Mouse (Mus musculus) forelimb bud, embryonic 11.5 days (tissue): ENCODE measurements around the gene Zc3h10.

Source experiments
- DNase-seq: peaks from one replicate; pipeline ENCODE4 v3.0.0-alpha.2; 2012; ENCODE audit warnings: low read depth, low spot score

The Zc3h10 gene

DNA sequence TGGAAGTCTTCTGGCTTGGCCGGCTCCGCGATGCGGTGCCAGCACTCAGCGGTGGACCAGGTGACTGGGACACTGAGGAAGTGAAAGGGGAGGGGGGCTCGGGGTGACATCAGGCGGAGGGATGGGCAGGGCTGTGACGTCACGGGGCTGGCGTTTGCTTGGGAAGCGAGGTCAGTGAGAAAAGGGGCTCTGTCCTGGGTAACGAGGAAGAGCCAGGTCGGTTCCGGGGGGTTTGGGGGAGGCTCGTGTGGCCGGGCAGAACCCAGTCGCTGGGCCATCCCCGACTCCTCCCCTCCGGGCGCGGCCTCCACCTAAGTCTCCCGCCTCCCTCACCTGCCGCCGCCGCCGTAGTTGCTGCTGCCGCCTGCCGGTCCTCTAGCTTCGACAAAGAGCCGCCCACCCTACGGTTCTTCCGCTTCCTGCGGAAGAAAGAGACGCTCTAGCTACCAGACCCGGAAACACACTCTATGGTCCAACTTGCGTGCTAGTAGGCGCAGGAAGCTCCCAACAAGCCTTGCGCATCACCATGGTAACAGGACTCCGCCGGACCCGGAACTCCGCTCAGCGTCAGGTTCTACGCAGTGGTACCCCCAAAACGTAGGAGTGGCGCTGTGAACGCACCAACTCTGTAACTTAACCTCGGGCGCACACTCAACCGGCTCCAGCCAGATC lies at the start of gene Zc3h10:
Zc3h10 (minus strand) TSS at position 414 of the 672 bp plus-strand sequence.
- DNase-seq: peak; percentile 98

DNA sequence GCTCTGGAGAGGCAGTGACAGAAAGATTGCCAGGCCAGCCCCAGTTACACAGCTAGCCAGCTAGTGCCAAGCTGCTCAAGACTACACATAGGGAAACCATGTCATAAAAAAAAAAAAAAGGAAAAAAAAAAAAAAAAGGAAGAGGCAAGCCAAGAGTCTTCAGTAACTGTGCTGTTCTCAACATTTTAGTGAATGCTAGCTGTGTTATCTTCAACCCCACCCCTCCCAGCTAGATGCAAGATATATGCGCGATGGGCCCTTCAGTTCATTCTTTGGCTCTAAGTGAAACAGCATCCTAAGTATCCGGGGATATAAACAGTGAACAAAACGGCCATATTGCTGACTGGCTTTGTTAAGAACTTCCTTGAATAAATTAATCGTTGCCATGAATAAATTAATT lies 45.2 kb upstream of the Zc3h10 start:
- no peak for DNase-seq

DNA sequence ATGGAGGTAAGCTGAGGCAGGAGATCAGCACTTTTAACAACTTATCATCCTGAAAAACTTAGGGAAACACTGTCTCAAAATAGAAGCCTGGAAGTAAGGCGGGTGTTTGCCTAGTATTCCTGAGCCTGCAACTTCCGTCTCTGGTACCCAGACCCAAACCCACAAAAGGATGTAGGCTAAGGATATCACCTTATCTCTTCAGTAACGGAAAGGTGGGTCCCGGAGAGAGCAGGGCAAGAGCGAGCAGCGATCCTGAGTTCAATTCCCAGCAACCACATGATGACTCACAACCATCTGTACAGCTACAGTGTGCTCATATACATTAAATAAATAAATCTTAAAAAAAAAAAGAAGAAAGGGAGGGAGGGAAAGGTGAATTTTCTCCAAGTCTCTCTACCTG lies 43.9 kb upstream of the Zc3h10 start:
- DNase-seq: no peak

DNA sequence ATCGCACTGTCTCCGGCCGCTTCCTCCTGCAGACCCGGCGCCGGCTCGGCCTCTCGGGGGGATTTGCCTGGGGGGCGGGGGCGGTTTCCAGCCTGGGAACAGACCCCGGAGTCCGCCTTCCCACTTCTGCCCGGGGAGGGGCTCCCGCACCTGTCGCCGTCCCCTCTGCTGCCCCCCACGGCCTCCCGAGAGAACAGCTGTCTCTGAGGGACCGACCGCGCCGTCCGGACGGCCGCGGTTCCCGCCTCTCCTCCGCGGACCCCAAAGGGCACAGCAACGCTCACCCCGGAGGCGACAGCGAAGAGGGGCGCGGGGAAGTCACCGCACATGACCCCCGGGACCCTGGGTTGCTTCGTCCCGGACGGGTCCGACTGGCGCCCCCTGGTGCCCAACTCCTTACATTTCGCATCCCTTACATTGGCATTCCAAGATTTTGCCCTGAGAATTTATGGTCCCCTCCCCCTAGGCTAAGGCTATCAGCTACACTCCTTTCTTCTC lies 42.7 kb upstream of the Zc3h10 start:
- DNase-seq: peak; percentile 74

DNA sequence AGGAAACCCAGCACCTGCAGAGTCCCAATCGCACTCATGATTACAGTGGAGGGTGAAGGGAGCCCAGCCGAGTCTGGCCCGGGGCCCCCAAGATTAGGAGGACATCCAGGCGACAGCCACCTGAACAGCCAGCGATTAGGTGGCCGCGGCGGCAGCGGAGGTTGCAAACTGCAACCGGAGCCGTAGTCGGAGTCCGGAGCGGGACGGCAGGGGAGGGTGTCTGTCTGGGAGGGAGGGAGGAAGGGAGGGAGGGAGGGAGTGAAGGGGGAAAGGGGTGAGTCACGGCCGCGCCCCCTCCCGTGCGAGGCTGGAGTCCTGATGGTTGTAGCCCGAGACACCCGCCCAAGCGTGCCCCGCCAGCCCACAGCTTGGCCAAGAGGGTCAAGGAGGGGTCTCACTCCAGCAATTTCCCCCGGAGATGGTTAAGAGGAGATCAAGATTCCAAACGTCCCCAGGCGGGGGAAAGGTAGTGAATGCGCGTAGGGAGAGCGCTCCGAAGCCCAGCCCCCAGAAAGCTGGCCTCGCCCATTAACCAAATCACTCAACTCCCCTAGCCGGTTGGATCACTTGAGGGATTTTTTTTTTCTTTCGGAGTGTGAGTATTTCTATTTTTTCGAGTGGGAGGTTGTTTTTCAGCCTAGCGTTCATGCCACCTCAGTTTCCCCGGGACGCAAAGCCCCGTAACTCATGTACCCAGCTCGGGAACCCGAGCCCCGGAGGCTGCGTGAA lies 42.1 kb upstream of the Zc3h10 start, which contains the start of gene Erbb3:
Erbb3 (minus strand) TSS at position 189 of the 729 bp plus-strand sequence.
- DNase-seq: peak; percentile 56

DNA sequence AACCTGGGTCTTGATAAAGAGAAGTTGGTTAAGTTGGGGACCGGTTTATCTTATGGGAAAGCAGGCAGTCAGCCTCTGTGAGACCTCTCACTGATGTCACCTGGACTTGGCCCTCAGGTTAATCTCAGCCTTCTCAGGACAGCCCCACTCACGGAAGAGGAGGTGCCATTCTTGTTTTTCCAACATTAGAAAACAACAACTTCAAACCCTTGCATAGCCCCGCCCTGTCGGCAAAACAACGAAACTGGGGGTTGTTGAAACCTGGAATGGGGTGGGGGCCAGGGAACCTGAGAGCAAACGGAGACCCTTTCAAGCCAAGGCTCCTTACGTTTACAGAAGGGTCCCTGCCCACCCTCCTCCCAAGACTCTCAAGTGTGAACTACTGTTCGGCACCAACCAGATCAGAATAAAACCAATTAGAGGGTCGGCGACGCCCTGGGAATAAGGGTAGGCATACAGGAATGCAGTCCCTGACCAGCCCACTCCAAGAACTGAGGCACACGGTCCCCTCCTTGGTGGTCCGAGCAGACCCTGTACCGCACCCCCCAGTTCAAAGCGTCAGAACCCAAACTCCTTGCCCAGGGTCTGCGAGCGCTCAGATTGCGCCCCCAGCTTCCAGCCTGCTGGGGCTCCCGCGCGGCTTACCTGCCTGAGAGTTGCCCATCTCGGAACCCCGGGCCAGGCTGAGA lies 41.3 kb upstream of the Zc3h10 start:
- DNase-seq: no peak

DNA sequence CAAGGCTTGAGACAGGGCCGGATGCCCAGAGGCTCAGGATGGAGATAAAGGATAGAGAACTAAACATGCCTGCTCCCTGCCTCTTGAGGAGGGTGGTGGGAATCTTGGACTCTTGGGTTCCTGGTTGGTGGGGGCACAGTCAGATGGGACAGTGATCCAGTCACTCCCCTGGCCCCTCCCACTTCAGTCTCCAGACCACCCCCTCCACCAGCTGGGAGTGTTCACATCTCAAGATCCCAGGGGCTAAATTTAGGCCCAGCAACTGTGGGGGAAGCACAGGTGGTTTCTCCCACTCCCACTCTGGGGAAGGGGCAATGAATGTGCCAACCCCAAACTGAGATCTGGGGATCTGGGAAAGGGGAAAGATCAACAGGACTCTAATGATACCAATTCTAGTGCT lies 40.6 kb upstream of the Zc3h10 start:
- no peak for DNase-seq

DNA sequence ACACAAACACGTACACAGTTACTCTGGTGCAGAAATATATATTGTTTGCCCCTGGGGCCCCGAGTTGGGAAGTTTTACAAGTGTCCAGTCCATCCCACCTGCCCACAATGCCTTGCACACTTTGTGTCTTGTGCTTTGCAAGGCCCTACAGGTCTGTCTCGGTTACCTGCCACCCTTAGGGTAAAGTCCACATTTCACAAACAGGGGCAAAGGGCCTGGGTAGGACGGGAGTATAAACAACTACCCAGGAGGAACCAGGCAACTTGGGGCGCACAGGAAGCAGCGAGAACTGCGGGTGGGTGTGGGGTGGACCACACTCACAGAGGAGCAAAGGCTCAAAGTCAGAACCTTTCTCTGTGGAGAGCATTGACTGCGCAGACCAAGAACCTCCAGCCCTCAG lies 40.1 kb upstream of the Zc3h10 start:
- DNase-seq: no peak

DNA sequence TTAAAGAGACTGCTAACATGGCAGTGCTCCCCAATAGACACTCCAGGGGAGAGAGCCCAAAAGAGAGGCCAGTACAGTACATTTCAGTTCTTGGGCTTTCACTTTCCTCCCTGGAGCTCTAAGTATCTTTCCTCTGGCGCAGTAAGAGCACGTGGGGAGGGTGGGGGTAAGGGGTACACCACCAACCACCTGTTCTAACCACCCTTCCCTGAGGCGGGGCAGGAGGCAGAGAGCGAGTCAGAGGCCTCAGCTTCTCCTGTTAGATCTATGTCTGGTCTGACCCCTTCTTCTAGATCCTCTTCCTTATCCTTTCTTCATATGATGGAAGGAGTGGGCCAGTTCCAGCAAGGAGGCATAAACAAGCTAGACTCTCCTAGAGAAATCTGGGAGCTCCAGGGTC lies 39.5 kb upstream of the Zc3h10 start:
- DNase-seq: no peak

DNA sequence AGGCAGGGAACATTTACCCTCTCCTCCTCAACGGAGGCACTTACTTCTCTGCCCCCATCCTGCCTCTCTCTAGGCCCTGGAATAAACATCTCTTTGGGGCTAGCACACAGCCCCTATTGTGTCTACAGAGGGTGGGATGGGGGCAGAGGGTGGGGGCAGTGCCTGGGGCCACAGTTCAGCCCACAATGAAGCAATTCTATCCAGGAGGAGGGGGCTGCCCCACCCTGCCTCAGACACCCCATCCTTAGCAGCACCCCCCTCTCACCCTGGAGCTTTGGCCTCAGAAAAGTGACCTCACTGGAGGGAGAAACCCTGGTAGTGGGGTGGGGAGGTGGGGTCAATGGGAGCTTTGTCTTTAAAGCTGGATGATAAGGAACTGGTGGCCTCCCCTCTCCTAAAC lies 39.0 kb upstream of the Zc3h10 start:
- DNase-seq: no peak

DNA sequence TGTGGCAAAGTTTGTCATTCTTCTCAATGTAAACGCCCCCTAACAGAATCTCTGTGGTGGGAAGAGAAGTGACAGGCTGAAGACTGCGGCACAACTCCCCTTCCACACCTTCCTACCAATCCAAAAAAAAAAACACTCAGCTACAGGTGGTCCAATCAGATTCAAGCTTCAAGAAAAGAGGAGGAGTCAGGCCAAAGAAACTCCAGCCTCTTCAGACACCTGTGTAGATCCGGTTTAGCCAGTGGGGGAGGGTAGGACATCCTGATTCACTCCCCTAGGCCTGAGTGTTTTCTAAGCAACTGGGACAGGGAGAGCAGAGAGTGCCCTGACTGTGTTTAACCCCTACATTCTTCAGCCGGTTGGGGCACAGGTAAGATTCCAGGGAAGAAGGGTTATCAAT lies 36.8 kb upstream of the Zc3h10 start:
- DNase-seq: peak; percentile 56

DNA sequence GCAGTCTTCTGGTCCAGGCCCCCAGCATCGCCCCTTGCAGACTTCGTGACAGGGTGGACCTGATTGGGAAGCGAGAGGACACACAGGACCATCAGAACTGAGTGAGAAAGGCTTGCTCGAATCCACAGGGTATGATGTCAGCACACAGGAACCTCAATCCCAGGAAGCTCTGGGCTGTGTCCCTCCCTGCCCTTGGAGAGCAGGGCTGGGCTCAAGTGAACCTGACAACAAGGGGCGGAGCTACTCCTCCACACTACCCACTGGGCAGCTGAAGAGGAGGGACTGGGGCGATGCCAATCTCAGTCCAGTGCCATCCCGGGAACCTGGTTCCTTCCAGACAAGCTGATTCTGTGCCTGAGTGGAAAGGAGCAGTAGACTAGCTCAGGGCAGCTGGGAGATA lies 36.1 kb upstream of the Zc3h10 start:
- DNase-seq: no peak

DNA sequence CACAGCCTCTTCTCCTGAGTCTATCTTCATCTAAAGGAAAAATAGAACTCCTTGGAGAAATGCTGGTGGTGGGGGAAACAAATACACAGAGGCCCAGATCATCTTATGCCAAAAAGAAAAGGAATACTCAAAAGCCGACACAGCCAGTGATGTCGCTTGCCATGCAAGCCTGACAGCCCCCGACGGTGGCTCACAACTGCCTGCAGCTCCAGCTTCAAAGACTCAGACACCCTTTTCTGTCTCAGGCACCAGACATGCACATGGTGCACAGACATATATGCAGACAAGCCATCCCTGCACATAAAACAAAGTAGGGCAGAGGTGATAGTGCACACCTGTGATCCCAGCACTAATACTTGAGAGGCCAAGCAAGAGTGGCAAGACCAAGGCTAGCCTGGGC lies 32.2 kb upstream of the Zc3h10 start:
- DNase-seq: no peak

DNA sequence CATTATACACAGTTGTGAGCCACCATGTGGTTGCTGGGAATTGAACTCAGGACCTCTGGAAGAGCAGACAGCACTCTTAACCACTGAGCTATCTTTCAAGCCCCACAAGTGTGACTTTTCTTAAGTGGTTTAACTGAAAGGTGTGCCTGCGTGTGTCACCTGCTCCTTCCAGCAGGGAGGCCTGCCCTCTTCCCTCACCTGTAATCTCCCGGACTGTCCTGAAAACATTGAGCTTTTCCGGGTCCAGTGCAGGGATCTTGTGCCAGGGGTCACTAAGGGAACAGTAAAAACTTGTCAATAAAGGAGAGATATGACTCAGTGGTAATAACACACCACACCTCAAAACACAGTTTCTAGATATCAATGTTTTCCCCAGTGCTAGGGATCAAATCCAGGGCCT lies 31.7 kb upstream of the Zc3h10 start:
- DNase-seq: no peak

DNA sequence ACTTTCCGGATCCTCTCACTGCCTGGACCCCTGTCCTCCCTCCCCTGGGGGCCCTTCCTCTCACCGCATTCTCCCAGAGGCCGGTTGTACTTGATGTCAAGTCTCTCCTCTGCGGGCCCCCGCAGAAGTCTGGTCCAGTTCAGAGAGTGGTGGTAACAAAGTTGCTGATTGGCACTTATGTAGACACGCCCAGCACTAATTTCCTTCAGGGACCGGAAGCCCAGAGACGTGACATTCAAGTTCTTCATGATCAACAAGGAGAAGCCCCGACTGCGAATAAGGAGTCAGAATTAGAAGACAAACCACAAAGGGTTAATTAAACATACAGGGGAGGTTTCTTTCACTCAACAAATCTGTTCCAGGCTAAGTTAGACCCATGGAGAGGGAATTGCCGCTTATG lies 30.8 kb upstream of the Zc3h10 start:
- DNase-seq: no peak

DNA sequence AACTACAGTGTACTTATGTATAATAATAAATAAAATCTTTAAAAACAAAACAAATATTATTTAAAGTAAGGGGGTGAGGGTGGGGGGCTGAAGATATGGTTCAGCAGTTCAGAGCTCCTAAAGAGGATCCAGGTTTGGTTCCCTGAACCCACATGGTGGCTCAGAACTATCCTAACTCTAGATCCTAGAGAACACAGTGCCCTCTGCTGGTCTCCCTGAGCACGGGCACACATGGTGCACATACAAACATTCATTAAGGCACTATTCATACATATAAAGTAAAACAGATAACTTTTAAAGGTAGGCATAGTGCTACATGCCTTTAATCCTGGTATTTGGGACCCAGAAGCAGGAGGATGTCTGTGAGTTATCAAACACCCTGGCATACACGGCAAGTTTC lies 27.5 kb upstream of the Zc3h10 start:
- no peak for DNase-seq

DNA sequence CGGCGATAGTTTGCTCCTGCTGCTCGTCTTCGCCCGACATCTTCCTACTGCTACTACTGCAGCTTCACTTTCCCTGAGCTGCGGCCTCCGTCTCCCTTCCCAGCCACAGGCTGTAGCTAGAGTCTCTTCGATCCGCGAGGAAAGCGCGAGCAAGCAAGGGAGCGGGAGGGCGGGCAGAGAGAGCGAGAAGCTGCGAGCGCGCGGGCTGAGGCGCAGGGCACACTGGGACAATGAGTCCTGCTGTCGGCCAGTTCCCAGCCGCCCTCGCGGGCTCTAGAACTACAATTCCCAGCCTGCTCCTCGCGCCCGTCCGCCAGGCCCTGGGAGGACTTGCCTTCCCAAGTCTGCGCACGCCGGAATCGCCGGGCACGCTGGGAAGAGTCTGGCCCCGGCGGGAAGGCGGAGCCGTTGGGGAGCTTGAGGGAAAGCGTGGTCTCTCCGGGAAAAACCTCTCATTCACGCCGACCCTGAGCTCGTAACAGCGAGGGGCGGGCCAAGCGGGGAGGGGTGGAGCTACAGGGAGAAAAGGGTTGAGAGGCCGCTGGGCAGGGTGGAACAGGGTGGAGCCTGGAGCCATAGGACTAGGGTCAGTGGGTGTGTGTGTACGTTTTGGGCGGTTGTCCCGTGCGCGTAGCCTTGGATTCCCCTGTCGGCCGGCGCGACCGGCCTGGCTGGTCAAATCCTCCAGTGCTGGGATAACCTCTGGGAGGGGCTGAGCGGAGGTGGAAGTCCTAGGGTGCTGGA lies 18.4 kb upstream of the Zc3h10 start, which contains the start of gene Pa2g4:
Pa2g4 (minus strand) TSS at position 200 of the 744 bp plus-strand sequence.
- DNase-seq: peak; percentile 99

DNA sequence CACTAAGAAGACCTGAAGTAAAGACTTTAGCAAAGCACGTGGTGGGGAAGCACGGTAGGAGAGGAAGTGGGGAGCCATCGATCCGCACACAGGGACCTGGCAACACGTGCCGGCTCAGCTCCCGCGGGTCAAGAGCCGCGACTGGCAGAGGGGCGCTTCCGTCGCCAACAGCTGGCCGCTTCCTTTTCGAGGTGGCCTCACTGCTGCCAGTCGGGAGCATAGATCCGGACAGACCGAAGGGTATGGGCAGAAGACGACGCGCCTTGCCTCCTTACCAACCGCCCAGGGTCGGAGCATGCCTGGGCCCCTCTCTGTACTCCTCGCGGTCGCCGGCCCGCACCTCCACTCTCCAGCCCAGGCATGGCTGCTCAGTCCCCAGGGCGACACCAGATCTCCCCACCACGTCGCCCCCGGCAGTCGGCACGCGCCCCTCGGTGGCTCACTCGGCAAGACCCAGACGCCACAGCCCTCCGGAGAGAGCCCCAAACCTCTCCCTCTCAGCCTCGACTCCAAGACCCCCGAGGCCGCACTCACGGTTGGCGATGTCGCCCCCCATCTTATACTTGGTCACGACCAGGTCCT lies 17.7 kb upstream of the Zc3h10 start:
- no peak for DNase-seq

DNA sequence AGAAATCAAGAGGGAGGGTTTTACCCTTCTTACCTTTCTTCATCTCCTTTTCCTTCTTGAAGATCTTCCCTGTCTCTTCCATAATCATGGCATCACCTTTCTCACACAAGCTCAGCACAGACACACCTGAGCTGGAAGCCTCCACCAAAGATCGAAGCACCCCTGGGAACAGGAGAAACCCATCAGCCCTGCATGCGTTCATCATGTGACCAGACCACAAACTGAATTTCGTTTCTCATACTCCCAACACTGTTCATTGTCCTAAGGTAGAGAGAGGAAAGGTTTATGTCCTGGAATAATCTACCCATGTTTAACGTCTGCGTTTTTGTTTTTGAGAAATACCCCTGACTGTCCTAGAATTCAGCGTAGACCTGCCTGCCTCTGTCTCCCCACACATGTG lies 16.0 kb upstream of the Zc3h10 start:
- DNase-seq: no peak

DNA sequence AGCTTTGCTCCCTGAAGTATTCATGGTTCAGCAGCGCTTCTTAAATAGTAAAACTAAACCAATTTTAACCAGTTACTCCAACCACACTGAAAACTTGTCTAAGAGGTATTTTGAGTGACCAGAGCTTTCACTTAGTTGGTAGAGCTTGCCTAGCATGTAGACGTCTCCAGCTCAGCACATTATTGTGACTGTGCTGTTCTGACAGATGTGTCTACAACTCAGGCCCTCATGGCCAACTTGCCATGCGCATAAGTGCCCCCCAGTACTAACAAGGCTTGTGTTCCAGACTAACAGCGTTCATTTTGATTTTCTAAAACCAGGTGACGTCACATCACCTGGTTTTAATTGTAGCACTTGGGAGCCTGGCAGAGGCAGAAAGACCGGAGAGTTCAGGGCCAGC lies 9.4 kb upstream of the Zc3h10 start:
- peak; percentile 32 for DNase-seq

DNA sequence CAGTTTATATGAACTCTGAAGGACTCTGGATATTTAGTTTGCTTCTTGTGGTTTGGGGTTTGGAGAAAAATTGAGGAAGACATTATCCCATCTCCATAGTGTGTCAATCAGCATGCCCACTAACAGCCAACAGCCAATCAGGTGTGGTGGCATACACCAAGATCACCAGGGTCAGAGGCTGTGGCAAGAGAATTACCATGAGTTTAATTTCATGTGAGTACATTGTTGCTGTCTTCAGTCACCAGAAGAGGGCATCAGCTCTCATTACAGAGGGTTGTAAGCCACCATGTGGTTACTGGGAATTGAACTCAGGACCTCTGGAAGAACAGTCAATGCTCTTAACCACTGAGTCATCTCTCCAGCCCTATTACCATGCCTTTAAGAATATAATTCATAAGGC lies 8.7 kb upstream of the Zc3h10 start:
- DNase-seq: no peak
